Mouse (Mus musculus): Measurements from ENCODE around the gene Adgra3. TPM values are rescaled to one million over a fixed set of nuclear protein-coding genes. Genes with fewer than 3 reads are reported as not detected.

Gene Adgra3
- total RNA-seq, 2 experiments from 2014 or later: 47.1 to 54.2 TPM

DNA sequence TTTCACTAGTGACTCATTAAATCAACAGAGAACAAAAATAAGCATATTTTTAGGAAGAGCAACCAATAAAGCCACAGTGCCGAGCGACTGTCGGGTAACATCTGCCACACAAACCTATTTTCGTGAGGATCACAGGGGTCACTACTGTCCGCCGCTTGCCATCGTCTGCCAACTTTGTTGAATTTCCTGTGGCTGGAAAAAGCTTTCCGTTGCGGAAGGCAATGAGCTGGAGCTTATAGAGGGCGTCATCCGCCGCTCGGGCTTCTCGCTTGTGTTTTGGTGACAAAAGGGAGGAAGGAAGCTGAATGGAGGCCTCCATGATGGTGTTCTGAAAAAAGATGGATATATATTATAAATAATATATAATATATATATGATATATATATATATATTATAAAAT lies 79.6 kb downstream of the Adgra3 start:
- no peak for DNase-seq (ENCODE audit: low spot score in 2 of 2)

DNA sequence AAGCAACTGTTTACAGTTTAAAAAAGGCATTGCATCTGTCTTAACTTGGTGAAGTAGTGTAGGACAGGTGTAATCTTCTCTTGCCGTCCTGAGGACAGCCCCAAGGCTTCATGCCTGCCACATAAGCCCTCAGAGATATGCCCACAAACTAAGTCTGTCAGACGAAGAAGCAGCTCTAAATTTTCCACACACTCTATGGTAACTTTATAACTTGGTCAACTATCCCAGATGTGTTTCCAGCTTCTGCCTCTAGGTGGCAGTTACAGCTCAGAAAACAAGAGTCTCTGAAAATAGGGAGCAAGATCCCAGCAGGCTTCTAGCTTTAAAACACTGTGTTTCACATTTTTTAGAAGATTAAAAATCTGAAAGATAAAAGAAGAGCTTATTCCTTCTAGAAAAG lies 82.8 kb downstream of the Adgra3 start:
- peak in 1 of 2 experiments; percentile 47 for DNase-seq (ENCODE audit: low spot score in 2 of 2)

DNA sequence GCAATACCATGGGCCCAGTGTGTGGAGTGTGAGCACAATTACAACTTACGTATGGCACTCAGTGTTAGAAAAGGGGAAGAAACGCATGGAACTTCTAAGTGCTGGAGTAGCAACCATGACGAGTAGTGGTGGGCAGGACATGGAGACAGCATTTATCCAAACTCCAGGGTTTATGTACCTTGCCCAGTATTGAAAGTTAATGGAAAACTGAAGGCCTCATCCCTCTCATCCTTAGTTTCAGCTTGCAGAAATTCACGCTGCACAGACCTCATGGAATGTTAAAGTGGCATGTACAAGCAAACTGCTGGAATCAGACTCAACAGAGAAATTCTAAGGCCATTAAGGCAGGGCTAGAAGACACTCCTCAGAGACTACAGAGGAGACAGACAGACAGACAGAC lies 84.6 kb downstream of the Adgra3 start:
- no peak for DNase-seq (ENCODE audit: low spot score in 2 of 2)

DNA sequence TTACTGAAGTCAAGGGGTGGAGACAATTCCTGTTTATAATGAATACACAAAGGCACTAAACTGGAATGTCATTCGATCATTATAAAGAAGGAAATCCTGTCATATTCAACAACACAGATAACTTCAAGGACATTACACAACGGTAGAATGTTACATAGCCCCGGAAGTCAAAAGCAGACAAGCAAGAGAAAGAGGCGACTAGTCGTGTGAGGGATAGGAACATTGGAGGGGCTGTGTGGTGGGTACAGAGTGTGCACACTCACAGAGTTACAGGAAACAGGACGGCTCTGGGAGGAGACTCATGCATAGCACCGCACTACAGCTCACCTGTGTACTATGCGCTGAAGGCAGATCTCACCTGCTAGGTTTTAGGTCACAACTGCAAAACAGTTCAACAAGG lies 89.1 kb downstream of the Adgra3 start:
- DNase-seq (ENCODE audit: low spot score in 2 of 2): no peak

DNA sequence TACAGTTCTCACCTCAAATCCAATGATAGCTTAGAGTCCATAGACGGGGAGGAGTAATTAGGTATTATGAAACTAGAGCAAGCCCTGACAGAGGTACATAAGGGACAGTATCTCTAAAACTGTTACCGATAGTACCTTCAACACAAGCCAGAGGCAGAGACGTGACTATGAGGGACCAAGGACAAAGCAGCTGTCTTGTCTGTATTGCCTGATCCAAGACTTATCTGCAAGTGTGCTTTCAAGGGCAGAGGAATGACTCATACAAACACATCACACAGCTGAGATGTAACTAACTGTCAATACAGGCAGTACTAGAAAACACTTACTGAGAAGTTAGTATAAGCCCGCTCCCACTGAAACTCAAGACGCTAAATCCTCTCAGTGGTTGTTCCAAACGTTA lies 91.1 kb downstream of the Adgra3 start:
- DNase-seq (ENCODE audit: low spot score in 2 of 2): no peak

DNA sequence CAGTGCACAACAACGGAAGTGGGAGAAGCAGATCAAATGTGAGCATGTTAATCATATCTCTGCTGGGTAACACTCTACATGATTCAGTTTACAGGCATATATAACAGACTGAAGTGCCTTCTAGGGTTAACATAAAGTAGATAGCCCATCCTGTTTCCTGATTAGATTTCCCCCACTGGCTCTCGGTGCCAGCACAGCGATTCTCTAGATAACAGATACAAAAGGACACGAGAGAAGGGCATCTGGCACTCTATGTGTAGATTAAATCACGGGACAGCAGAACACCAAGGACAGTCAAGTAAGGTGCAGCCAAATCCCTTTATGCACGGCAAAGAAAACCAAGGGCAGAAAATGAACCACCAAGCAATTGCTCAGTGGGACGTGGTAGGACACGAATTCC lies 93.0 kb downstream of the Adgra3 start:
- no peak for DNase-seq (ENCODE audit: low spot score in 2 of 2)

DNA sequence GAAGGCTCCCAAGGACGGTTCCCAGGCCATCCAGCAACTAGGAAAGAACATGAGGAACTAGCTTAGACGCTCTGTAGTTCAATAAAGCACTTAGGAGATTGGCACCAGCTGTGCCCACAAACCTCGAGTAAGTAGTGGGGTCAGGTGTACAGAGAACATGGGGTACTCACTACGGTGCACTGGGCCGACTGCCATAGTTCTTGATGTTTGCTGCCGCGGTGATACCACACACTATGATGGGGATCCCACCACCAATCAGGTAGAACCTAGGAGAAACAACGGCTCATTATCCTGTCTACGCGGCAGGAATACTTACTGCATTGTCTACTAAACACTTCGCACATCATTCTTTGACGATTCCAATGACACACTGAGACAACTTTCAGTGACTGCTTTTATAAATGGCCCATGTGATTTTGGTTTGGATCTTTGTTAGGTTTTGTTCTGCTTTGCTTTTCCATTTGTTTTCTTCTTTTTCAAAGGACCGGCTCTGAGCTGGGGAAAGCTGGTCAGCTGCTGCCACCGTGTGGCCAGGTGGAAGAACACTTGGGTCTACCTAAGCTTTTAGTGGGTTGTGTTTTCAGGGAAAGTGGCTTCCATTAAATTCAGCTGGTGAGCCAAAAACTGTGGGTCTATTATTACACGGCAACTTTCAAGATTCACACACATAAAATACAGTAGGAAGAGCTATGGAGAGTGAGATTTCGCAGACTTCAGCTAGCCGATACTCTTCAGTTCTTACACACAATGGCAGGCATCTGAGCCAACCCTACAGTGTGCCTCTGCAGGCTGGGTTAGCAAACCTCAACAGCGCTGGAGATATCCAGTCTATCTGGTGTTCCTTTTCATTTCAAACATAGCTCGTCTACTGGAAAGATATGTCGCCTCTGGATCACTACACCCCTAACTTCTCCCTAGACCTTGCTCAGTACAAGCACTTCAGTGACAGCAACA lies 97.1 kb downstream of the Adgra3 start:
- DNase-seq (ENCODE audit: low spot score in 2 of 2): no peak

DNA sequence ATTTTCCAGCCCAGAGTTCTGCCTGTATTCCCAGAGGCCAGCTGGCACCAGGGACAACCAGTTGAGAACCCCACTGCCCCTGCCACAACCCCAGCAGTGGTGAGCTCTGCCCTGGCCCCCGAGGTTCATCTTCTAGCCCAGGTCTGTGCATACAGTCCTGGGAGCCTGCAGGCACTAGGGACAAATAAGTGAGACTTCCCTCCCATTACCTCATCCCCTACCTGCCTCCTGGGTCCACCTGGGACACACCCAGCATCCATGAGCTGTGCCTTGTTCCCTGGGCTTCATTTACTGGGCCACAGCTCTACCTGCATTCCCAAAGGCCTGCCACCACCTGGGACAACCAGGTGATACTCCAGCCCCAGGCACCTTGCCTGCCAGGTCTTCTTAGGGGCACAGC lies 122.5 kb downstream of the Adgra3 start:
- DNase-seq (ENCODE audit: low spot score in 2 of 2): no peak

DNA sequence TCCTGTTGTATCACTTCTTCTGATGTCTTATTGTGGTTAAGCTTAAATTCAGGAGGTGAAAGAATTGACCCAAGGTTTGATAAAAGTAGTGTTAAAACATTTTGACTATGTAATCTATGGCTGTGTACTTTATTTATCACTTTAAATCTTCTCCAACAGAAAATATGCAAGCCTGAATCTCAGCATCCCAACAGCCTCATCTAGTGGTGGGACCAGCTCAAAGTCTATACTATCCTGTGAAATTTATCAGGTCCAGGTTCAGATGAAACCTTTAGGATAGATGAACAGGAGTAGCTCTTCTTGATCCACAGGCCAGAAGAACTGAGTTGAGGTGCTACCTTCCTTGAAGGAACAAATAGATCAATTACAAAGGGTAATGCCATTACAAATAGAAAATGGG lies 134.1 kb downstream of the Adgra3 start:
- no peak for DNase-seq (ENCODE audit: low spot score in 2 of 2)

DNA sequence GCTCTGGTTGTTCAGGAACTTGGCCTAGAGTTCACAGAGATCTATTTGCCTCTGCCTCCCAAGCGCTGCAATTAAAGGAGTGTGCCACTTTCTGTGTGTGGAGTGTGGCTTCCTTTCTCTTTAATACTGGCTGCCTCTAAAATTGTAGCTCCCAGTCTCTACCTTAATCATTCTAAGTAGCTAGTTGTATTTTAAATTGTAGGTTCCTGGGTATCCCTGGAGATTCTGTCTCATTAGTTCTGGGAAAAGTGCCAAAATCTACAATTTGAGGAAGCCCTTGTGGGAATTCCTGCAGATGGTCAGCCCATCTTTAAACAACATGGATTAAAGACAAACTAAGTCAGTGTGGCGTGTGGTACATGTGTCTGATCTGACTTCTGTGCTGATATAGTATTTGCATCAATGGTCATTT lies 143.1 kb downstream of the Adgra3 start:
- no peak for DNase-seq (ENCODE audit: low spot score in 2 of 2)
